Mouse (Mus musculus): ENCODE data around the gene Asap2.

GRCm38 (mm10) chr12:21301324-21301723, 311.1 kb downstream of the Asap2 start:
- TF ChIP-seq EP300 (optimal IDR thresholded peaks at IDR 0.05) (no peak), CTCF (IDR thresholded peaks at IDR 0.05; ENCODE audit: low read depth) (no peak)

Measured in stomach, postnatal 0 days (tissue).